Mouse (Mus musculus) left cerebral cortex, postnatal 14 days (tissue): Measurements from ENCODE around the gene Ina. TPM values are rescaled to one million over a fixed set of nuclear protein-coding genes. Genes with fewer than 3 reads are reported as not detected.

ENCODE experiments used
- DNase-seq, 2 experiments: peaks; one replicate each; pipeline ENCODE4 v3.0.0; 2021 to 2022; ENCODE audit warnings: low spot score in 2 of 2, mixed read lengths in 1 of 2
- intact Hi-C: fragments of 180-260 bp; cut with DNase I; formaldehyde crosslinking; loops from one replicate; pipeline ENCODE4 v1.15.1; 2025
- total RNA-seq, 2 experiments: library from RNA; stranded (reverse); gene quantifications; 2 replicates each; pipeline ENCODE4 v1.2.3; 2021

Ina gene
- total RNA-seq, 2 experiments from 2014 or later: 177 to 184 TPM

DNA sequence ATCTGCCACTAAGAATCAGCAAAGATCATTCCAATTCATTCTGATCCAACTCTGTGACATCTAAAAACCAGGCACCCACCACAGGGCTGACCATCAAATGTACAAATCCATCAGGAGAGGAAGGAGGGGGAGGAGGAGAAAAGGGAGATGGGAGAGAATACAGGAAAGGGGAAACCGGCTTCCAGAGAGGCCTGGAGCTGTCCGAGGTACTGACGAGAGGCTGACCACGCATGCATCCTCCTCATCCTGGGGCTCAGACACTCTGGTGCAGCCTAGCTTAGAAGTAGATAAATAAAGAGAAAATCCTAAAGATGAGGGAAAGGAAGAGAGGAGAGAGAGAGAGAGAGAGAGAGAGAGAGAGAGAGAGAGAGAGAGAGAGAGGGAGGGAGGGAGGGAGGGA lies 8.2 kb upstream of the Ina start:
- DNase-seq: no peak
- intact Hi-C loops: no loop called here

DNA sequence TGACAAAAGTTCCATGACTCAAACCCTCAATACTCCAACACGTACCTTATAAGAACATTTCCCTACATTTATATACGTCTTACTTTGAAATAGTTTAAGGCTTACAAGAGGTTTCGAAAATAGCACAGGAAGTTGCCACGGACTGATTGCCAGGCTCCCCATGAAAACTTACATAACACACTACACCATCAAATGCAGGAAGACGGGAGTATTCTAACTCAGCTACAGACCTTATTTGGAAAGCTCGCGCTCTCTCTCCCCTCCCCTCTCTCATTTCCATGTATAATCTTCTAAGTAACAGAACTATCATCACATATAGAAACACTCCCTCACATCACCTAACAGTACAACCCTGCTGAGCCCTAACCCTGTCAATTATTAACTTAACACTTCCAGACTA lies 5.1 kb upstream of the Ina start:
- DNase-seq: peak in 1 of 2 experiments; percentile 58
- intact Hi-C loops: no loop called here

DNA sequence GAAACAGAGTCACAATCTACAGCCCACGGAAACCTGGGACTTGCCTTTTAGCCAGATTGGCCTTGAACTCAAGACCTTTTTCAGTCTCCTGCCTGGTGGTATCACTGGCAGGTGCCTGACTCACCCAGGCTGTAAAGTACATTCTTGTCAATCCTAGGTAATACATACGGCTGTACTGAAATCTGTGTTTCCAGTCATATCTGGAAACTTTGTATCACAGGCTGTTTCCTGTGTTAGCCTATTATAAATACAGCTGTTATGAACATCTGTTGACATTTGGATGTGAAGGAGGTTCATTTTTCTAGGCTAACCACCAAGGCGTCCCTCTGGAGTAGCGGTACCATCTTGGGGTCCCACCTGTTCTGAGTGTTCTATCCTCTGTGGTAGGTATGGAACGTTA lies 4.6 kb upstream of the Ina start:
- no peak for DNase-seq
- intact Hi-C loops: no loop called here

DNA sequence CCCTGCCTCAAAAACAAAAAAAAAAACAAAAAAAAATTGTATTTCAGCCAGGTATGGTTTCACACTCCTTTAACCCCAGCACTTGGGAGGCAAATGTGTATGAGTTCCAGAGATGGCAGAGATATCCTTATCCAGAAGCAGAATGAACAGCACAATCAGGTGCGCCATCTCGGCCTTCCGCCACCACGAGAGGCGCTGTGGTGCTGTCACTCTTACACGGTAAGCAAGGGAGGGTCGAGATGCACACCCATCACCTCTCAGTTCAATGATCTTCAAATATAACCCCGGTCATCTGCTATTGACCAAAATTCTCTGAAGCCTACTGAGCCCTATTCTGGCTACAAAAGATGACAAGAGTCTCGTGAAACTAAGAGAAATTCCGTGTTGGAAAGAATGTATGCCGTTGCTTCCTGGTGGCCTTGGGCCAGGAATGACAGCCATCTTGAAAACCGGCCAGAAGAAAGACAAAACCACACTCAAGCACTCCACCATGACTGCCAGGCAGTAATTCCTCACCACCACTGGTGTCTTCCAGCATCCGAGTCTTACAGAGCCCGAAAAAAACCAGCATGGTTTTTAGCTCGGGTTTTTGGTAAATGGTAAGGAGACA lies 1.9 kb upstream of the Ina start:
- no peak for DNase-seq
- intact Hi-C loops: no loop called here

GRCm38 (mm10) chr19:47013340-47014158 lies 949 bp upstream of the Ina start:
- intact Hi-C loops: no loop called here
- no peak for DNase-seq

GRCm38 (mm10) chr19:47014159-47014446 lies 395 bp upstream of the Ina start:
- intact Hi-C loops: no loop called here
- no peak for DNase-seq

GRCm38 (mm10) chr19:47015396-47015795 lies 898 bp downstream of the Ina start:
- intact Hi-C loops: no loop called here
- DNase-seq: no peak

DNA sequence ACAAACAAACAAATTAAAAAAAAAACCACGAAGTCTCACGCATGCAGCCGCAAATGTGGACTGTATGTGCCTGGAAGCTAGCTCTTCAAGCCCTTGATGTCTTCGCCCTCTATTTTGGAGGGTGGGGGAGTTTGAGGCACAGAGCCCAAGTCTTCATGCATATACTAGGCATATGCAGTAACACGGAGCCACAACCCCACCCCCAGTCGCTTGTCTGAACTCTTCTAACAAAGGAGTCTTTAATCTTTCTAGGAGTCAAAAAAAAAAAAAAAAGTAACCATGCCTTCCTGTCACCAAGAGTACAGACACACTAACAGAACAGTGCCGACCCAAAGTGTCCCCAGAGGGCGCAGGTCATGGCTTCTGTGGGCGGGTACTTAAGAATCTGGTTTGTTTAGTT lies 1.5 kb downstream of the Ina start:
- intact Hi-C loops: no loop called here
- DNase-seq: no peak

- DNase-seq: peak in 1 of 2 experiments; percentile 53
- intact Hi-C loops: no loop called here
These were observed 2.0 kb downstream of the Ina start for GRCm38 (mm10) chr19:47016487-47016886.

DNA sequence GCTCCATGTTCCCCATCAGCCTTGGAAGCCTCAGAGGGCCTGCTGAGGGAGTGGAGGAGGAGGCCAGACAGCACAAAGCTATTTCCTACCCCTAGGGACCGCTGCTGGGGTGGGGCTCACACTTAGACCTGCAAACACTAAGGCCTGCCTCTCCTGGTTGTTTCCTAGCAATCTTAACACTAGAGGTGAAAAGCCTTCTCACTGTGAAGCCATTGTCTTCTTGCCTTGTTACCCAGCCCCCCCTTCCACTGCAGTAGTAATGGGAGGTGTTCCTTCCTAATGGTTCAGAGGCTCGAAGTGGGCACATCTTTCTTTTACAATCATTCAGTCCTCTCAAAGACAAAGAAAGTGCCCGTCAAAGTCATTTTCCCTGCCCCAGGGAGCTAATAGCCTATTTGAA lies 3.3 kb downstream of the Ina start:
- intact Hi-C loops: no loop called here

GRCm38 (mm10) chr19:47018330-47018729 lies 3.8 kb downstream of the Ina start:
- DNase-seq: no peak
- intact Hi-C loops: no loop called here

More for the DNA sequence above, 3.3 kb downstream of the Ina start:
- no peak for DNase-seq

- DNase-seq: no peak
- intact Hi-C loops: no loop called here
These were observed 4.8 kb downstream of the Ina start for GRCm38 (mm10) chr19:47019326-47019725.

DNA sequence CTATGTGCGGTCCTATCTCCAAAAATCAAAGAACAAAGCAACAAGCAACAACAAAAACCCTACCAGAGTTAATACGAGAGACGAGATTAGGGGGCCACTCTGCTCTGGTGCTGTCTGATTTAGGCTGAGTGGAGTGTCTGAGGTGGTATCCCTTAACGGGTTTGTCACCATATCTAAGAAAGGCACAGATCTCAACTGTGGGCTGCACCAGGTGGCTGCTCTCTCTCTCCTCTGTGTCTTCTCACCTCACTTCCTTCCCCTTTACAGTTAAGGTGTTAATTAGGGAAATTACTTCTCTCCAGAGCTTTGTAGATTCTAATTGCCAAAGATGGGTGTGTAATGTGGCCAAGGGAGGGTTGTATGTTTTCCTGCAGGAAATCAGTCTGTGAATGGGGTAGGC lies 8.2 kb downstream of the Ina start:
- intact Hi-C loops: no loop called here

DNA sequence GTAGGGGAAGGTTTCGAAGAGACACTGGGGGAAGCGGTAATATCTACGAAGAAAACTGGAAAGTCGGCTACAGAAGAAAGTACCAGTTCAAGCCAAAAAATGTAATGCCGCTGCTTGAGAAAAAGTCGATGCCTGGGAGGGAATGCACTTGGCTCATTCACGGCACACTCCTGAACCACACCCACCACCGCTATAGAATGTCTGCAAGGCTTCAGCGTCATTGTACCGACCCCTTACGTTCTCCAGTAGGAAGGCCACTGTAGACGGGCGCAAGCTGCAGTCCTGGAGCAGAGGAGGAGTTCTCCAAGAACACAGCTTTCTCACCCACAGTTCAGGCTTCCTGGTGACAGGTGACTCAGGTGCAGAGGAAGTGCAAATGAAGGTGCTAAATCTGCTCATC lies 9.0 kb downstream of the Ina start:
- intact Hi-C loops: no loop called here
- DNase-seq: no peak

More for the DNA sequence above, 8.2 kb downstream of the Ina start:
- DNase-seq: no peak

DNA sequence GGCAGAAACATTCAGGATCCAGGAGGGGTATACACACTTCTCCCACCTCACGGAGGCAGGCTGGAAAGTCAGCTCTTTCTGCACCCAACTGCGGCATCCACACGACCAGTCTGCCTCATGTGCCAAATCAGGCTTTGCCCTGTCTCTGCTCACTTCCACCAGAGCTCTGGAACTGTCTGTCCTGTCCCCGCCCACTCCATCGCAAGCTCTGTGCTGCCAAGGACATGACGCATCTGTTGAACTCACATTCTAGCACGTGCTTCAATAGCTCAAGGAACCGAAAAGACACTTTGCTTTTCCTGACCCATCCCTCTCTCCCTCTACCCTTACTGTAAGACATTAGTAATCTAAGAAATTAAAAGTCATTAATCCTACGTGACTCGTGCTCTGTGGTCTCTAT lies 10.5 kb downstream of the Ina start:
- peak in 1 of 2 experiments; percentile 70 for DNase-seq
- intact Hi-C loops: no loop called here

- intact Hi-C loops: no loop called here
- DNase-seq: no peak
These were observed 12.0 kb downstream of the Ina start for GRCm38 (mm10) chr19:47026513-47026912.

DNA sequence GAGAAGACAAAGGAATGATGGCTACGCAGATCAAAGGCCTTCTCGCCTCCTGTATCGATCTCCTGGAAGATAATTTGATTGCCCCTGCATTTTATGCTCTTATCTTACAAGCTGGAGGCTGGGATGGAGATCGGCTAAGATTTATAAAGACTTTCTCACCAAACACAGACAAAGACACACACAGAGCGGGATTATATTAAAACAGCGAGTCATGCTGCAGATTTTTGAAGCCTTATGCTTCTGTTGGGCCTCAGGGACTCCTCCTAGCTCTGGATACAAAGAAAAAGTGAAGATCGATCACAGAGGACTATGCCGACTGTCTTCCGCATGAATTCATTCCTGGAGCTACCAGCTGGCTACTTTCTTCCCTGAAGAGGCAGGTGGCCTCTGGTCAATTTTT lies 15.3 kb downstream of the Ina start:
- intact Hi-C loops: no loop called here
- no peak for DNase-seq

DNA sequence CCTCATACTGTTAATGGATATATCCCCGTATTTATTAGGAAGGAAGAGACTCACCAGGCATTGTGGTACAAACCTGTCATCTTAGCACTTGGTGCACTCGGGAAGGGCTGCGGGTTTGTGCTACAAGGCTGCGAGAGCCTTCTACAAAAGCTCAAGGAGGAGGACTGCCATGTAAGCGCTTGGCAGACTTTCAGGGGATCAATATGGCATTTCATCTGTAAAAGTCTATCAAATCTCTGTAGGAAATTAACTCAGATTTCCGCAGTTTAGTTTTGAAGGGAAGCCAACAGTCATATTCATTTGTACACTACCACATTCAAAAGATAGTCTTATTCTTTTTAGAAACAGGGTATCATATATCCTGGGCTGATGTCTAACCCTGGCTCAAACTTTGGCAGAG lies 17.3 kb downstream of the Ina start:
- DNase-seq: no peak
- intact Hi-C loops: no loop called here

GRCm38 (mm10) chr19:47034916-47035315 lies 20.4 kb downstream of the Ina start:
- DNase-seq: peak in 1 of 2 experiments; percentile 39
- intact Hi-C loops: no loop called here

GRCm38 (mm10) chr19:47036596-47036995 lies 22.1 kb downstream of the Ina start:
- DNase-seq: no peak
- intact Hi-C loops: no loop called here

DNA sequence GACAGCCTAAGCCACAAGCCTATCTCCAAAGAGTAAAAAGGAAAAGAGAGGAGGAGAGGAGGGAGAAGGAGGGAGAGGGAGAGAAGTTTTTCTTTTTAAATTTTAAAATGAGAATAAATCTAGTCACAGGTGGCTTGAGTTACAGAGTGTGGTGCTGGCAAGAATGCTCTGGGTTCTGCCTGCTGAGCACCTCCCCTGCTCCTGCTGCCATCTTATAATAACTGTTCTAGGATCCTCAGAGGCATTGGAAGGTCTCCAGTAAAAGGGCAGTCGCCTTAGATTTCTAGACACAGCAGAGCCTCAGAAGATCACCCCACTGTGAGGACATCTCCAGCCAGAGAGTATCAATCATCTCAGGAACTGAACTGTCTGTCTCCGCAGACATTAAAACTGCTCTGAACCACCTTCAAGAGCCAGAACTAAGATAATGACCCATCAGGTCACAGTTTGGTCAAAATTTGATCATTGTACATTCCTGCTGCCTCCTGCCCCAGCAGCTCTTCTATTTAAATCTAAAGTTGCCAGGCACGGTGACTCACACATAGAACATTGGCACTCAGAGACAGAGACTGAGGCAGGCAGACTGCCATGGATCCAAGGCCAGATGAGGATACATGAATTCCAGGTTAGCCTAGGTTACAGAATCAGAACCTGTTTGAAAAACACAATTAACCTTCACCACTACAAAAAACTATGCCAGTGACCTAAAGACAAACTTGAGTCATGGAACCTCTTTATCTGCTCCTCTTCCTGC lies 26.4 kb downstream of the Ina start:
- intact Hi-C loops: loop anchor here (5.0 kb wide), 1 partner anchor 164 kb away; no protein-coding TSS in a partner anchor
- no peak for DNase-seq
